Mouse (Mus musculus) G1E (cell line): ENCODE data around the gene Abca5.

Experiments
- CTCF ChIP-seq: IDR thresholded peaks from 2 replicates; pipeline ENCODE4 v1.5.1; 2012; ENCODE audit warnings: low read depth, low read length, inconsistent platforms, mixed read lengths
- GATA1 ChIP-seq: IDR thresholded peaks from 2 replicates; pipeline ENCODE4 v1.6.1; 2012; ENCODE audit warnings: borderline replicate concordance, low read length, inconsistent platforms, mixed read lengths
- GATA2 ChIP-seq: IDR thresholded peaks from 2 replicates; pipeline ENCODE4 v1.6.1; 2012; ENCODE audit warnings: low read depth, low read length, inconsistent platforms, borderline replicate concordance
- POLR2AphosphoS5 ChIP-seq: IDR thresholded peaks from 2 replicates; pipeline ENCODE4 v1.6.1; 2012; ENCODE audit warnings: low read depth, low read length, inconsistent platforms; ENCODE audit not compliant: insufficient replicate concordance
- TAL1 ChIP-seq: conservative IDR thresholded peaks from 2 replicates; pipeline ENCODE4 v1.6.1; 2012; ENCODE audit warnings: low read depth, low read length, inconsistent platforms, mixed read lengths

DNA sequence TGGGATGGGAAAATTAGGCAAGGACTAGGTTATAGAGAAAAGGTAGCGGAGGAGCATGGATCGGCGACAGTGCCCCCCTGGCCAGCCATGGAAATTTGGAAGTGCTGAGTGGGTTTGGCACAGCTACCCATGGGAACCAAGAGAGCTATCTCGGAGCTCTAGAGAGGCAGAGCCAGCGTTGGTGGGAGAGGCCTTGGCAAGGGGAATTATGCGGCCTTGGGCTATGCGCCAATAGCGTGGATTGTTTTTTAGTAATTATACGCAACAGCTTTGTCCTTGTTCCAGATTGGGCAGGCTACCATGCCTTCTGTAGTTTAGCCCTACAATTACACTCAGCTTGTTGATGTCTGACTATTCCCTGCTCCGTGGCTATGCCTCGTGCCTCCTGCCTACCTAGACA lies 70.8 kb downstream of the Abca5 start:
- no peak for TF ChIP-seq CTCF
- no peak for TF ChIP-seq TAL1
- TF ChIP-seq POLR2AphosphoS5, result no peak
- TF ChIP-seq GATA1, result no peak
- no peak for TF ChIP-seq GATA2
